Mouse (Mus musculus): ENCODE data around the gene Hephl1. TPM values are rescaled to one million over a fixed set of nuclear protein-coding genes. Genes with fewer than 3 reads are reported as not detected.

Hephl1 gene
- total and polyA plus RNA-seq, 3 experiments = not detected

GRCm38 (mm10) chr9:15103579-15104300, 8.2 kb downstream of the Hephl1 start:
- H3K9ac ChIP-seq (ENCODE audit: insufficient read depth, low read depth) = no peak overlapping the region
- H3K36me3 ChIP-seq (replicated peaks in 1 of 2; ENCODE audit: control insufficient read depth in 1 of 2, insufficient read depth in 1 of 2, low read length in 1 of 2) = no peaks in the 10 kb centered on the region
- H3K27me3 ChIP-seq (replicated peaks) = no peaks in the 10 kb centered on the region
- H3K79me2 ChIP-seq (replicated peaks; ENCODE audit: control insufficient read depth, extremely low read depth, insufficient read depth, poor library complexity, severe bottlenecking) = no peaks in the 10 kb centered on the region
- peaks cover 9 to 19% of the 10 kb centered on the region in 2 experiments for H3K4me1 ChIP-seq (ENCODE audit: control insufficient read depth in 1 of 2, insufficient read depth in 2 of 2)
- H3K4me2 ChIP-seq (ENCODE audit: insufficient read depth, low read depth, poor library complexity, severe bottlenecking) = no peak overlapping the region; the same call in 1 of the 2 replicates
- H3K4me3 ChIP-seq (replicated peaks in 1 of 3; ENCODE audit: low read depth in 2 of 3, low read length in 2 of 3, poor library complexity in 1 of 3) = no peak overlapping the region
- in situ Hi-C loops (cut with MboI; ENCODE audit: low pct_ligation_motif_present, low pct_unique_long_range_greater_than_20kb, low sequenced_read_pairs) (no loop called here), dilution Hi-C loops (cut with MboI; ENCODE audit: extremely low pct_ligation_motif_present, extremely low pct_unique_long_range_greater_than_20kb, low sequenced_read_pairs) (no loop called here)
- DNase-seq (ENCODE audit: extremely low read depth) = peak; percentile 45
- H3K27ac ChIP-seq (ENCODE audit: insufficient read depth, low read depth) = no peak overlapping the region
- no peaks in the 10 kb centered on the region for H3K9me3 ChIP-seq (replicated peaks; ENCODE audit: low read length)
- TF ChIP-seq UBTF (IDR thresholded peaks at IDR 0.05; ENCODE audit: low read depth, low read length) (no peak), MAZ (IDR thresholded peaks at IDR 0.05; ENCODE audit: low read depth, low read length) (no peak), RAD21 (IDR thresholded peaks at IDR 0.05; ENCODE audit: low read depth, low read length) (no peak), ETS1 (conservative IDR thresholded peaks at IDR 0.05; ENCODE audit: low read depth, low read length) (0 out of 2 replicates have a peak, but pooled peaks have one; percentile 15), RCOR1 (conservative IDR thresholded peaks at IDR 0.05; ENCODE audit: low read depth, low read length) (no peak), JUN (IDR thresholded peaks at IDR 0.05; ENCODE audit: insufficient read depth, low read depth, low read length) (peak; percentile 23; the same call in 1 of the 2 replicates), ELF1 (IDR thresholded peaks at IDR 0.05; ENCODE audit: low read depth, low read length) (no peak), CTCF (conservative IDR thresholded peaks at IDR 0.05 in 1 of 2, IDR thresholded peaks at IDR 0.05 in 1 of 2; ENCODE audit: low read depth in 2 of 2, low read length in 2 of 2) (no peak), KAT2A (IDR thresholded peaks at IDR 0.05; ENCODE audit: insufficient replicate concordance, low read length) (no peak), ZC3H11A (IDR thresholded peaks at IDR 0.05; ENCODE audit: low read depth, low read length) (no peak), SMC3 (IDR thresholded peaks at IDR 0.05; ENCODE audit: low read depth, low read length) (no peak), MYC (IDR thresholded peaks at IDR 0.05; ENCODE audit: low read depth, low read length) (no peak), JUND (conservative IDR thresholded peaks at IDR 0.05; ENCODE audit: low read depth, low read length) (peak; percentile 55; the same call in 1 of the 2 replicates), ZKSCAN1 (IDR thresholded peaks at IDR 0.05; ENCODE audit: borderline replicate concordance, low read depth, low read length) (no peak), TCF12 (IDR thresholded peaks at IDR 0.05; ENCODE audit: low read depth, low read length) (no peak), NRF1 (IDR thresholded peaks at IDR 0.05; ENCODE audit: low read depth, low read length) (no peak), BHLHE40 (IDR thresholded peaks at IDR 0.05; ENCODE audit: low read depth, low read length) (peak; percentile 93), POLR2AphosphoS2 (IDR thresholded peaks at IDR 0.05; ENCODE audit: low read depth, low read length) (no peak), ZMIZ1 (IDR thresholded peaks at IDR 0.05; ENCODE audit: low read depth, low read length) (no peak), SIN3A (IDR thresholded peaks at IDR 0.05; ENCODE audit: low read length) (no peak), POLR2A (IDR thresholded peaks at IDR 0.05; ENCODE audit: low read depth, low read length) (no peak), GABPA (IDR thresholded peaks at IDR 0.05; ENCODE audit: insufficient replicate concordance, low read depth, low read length) (no peak), EP300 (IDR thresholded peaks at IDR 0.05; ENCODE audit: low read length) (peak; percentile 34; the same call in 1 of the 2 replicates), USF1 (IDR thresholded peaks at IDR 0.05; ENCODE audit: low read depth, low read length) (no peak), CHD1 (IDR thresholded peaks at IDR 0.05; ENCODE audit: low read depth, low read length) (no peak), NELFE (IDR thresholded peaks at IDR 0.05; ENCODE audit: low read depth, low read length) (no peak), IRF4 (IDR thresholded peaks at IDR 0.05; ENCODE audit: low read depth, low read length) (no peak), MXI1 (IDR thresholded peaks at IDR 0.05; ENCODE audit: low read depth, low read length) (peak; percentile 37; the same call in 1 of the 2 replicates), TBP (conservative IDR thresholded peaks at IDR 0.05; ENCODE audit: low read depth, low read length) (no peak), ZNF384 (IDR thresholded peaks at IDR 0.05; ENCODE audit: low read depth, low read length) (no peak), USF2 (conservative IDR thresholded peaks at IDR 0.05; ENCODE audit: low read depth, low read length) (no peak), E2F4 (IDR thresholded peaks at IDR 0.05; ENCODE audit: insufficient replicate concordance, low read depth, low read length) (no peak), HCFC1 (IDR thresholded peaks at IDR 0.05; ENCODE audit: low read depth, low read length) (no peak), MEF2A (IDR thresholded peaks at IDR 0.05; ENCODE audit: borderline replicate concordance, low read depth, low read length) (no peak), CHD2 (IDR thresholded peaks at IDR 0.05; ENCODE audit: low read length) (no peak), MAX (IDR thresholded peaks at IDR 0.05; ENCODE audit: low read length) (peak; percentile 29; the same call in 1 of the 2 replicates), PAX5 (IDR thresholded peaks at IDR 0.05; ENCODE audit: low read length) (no peak), MAFK (IDR thresholded peaks at IDR 0.05; ENCODE audit: insufficient replicate concordance, low read length) (no peak)
